Mouse (Mus musculus) kidney, adult 2 months (tissue): ENCODE results near the gene Gfra4.
"Not testable (repeated sequence)": the region's sequence is repeated elsewhere in the genome, so short reads cannot be mapped to it uniquely, and the experiment has no call there.

Experiments used
- CTCF ChIP-seq: fragments of 200-500 bp; conservative IDR thresholded peaks from 2 replicates; pipeline ENCODE4 v1.5.1; 2011; ENCODE audit warnings: low read depth, mild to moderate bottlenecking, control low read depth, low read length, moderate library complexity, mixed read lengths; ENCODE audit not compliant: insufficient read depth, insufficient read length
- POLR2A ChIP-seq: fragments of 200-500 bp; IDR thresholded peaks from one replicate; pipeline ENCODE4 v1.6.1; 2011; ENCODE audit warnings: low read depth, low read length, control low read depth

DNA sequence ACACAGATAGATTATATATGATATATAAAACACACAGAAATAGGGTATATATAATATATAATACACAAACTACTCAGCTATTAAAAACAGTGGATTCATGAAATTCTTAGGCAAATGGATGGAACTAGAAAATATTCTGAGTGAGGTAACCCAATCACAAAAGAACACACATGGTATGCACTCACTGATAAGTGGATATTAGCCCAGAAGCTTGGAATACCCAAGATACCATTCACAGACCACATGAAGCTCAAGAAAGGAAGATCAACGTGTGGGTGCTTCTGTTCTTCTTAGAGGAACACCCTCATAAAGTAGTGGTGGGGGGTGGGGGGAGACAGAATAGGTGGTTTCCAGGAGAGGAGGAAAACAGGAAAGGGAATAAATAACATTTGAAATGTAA, 11.5 kb downstream of the Gfra4 start:
- not testable (repeated sequence) for TF ChIP-seq CTCF, POLR2A
